Mouse (Mus musculus) ES-Bruce4 (cell line): ENCODE results near the gene Bmf. TPM values are rescaled to one million over a fixed set of nuclear protein-coding genes. Genes with fewer than 3 reads are reported as not detected.

Source experiments
- H3K27ac ChIP-seq: 2 replicates; pipeline ENCODE4 v1.5.1; 2012; ENCODE audit warnings: low read length, inconsistent platforms; ENCODE audit not compliant: insufficient read depth
- H3K27me3 ChIP-seq: 2 replicates; pipeline ENCODE4 v1.6.1; 2012; ENCODE audit warnings: mild to moderate bottlenecking, low read length, inconsistent platforms; ENCODE audit not compliant: control insufficient read depth, poor library complexity, insufficient read depth, severe bottlenecking
- H3K36me3 ChIP-seq: 2 replicates; pipeline ENCODE4 v1.6.1; 2012; ENCODE audit warnings: inconsistent platforms, mild to moderate bottlenecking, low read length, moderate library complexity; ENCODE audit not compliant: control insufficient read depth, poor library complexity, insufficient read depth, severe bottlenecking
- H3K4me1 ChIP-seq: one replicate; pipeline ENCODE4 v1.8.1; 2011; ENCODE audit warnings: low read length; ENCODE audit not compliant: control insufficient read depth, insufficient read depth
- H3K4me3 ChIP-seq: 2 replicates; pipeline ENCODE4 v1.5.1; 2011; ENCODE audit warnings: low read depth, mild to moderate bottlenecking, low read length
- H3K9ac ChIP-seq: 2 replicates; pipeline ENCODE4 v1.6.1; 2012; ENCODE audit warnings: low read depth, mild to moderate bottlenecking, inconsistent platforms; ENCODE audit not compliant: poor library complexity, severe bottlenecking
- H3K9me3 ChIP-seq: replicated peaks from 2 replicates; pipeline ENCODE4 v1.6.1; 2012; ENCODE audit warnings: mild to moderate bottlenecking, low read length, inconsistent platforms; ENCODE audit not compliant: control insufficient read depth, poor library complexity, insufficient read depth, severe bottlenecking
- CTCF ChIP-seq: IDR thresholded peaks from one replicate; pipeline ENCODE4 v1.8.1; 2011; ENCODE audit warnings: low read depth, low read length
- EP300 ChIP-seq: IDR thresholded peaks from 2 replicates; pipeline ENCODE4 v1.6.1; 2011; ENCODE audit warnings: low read depth, low read length; ENCODE audit not compliant: insufficient read depth
- POLR2A ChIP-seq: IDR thresholded peaks from one replicate; pipeline ENCODE4 v1.8.1; 2011; ENCODE audit warnings: low read length; ENCODE audit not compliant: insufficient read depth
- polyA plus RNA-seq: library from polyadenylated mRNA; stranded (reverse); fragments of >200 nt; gene quantifications from 2 replicates; pipeline ENCODE4 v1.2.4, GENCODE M21; 2011; ENCODE audit warnings: low read depth; ENCODE audit not compliant: missing spikeins, insufficient read depth, insufficient read length

Gene Bmf
- polyA plus RNA-seq, 1 experiment, result 21.7 TPM

- Histone ChIP-seq H3K9me3 (no peaks in the 10 kb centered on the region), H3K4me1 (peaks cover 26% of the 10 kb centered on the region), H3K27ac (no peak overlapping the region), H3K27me3 (no peaks in the 10 kb centered on the region), H3K36me3 (no peaks in the 10 kb centered on the region), H3K4me3 (no peak overlapping the region), H3K9ac (no peak overlapping the region)
- TF ChIP-seq CTCF, result no peak
- TF ChIP-seq POLR2A, result no peak
- no peak for TF ChIP-seq EP300
Measured at GRCm38 (mm10) chr2:118541716-118542115, 7.8 kb downstream of the Bmf start.

GRCm38 (mm10) chr2:118540691-118541117 lies 8.8 kb downstream of the Bmf start:
- Histone ChIP-seq H3K9me3 (no peaks in the 10 kb centered on the region), H3K27me3 (no peaks in the 10 kb centered on the region), H3K9ac (no peak overlapping the region), H3K27ac (no peak overlapping the region), H3K4me1 (peaks cover 23% of the 10 kb centered on the region), H3K4me3 (no peak overlapping the region), H3K36me3 (no peaks in the 10 kb centered on the region)
- no peak for TF ChIP-seq EP300
- TF ChIP-seq CTCF, result no peak
- TF ChIP-seq POLR2A, result no peak

- Histone ChIP-seq H3K27ac (no peak overlapping the region), H3K4me3 (no peak overlapping the region), H3K36me3 (no peaks in the 10 kb centered on the region), H3K27me3 (no peaks in the 10 kb centered on the region), H3K9me3 (no peaks in the 10 kb centered on the region), H3K9ac (no peak overlapping the region), H3K4me1 (peaks cover 18% of the 10 kb centered on the region)
- TF ChIP-seq CTCF (no peak), EP300 (no peak), POLR2A (no peak)
Measured at GRCm38 (mm10) chr2:118539881-118540516, 9.5 kb downstream of the Bmf start.

GRCm38 (mm10) chr2:118539040-118539439 lies 10.4 kb downstream of the Bmf start:
- no peaks in the 10 kb centered on the region for H3K9me3 ChIP-seq
- no peak overlapping the region for H3K9ac ChIP-seq
- no peaks in the 10 kb centered on the region for H3K27me3 ChIP-seq

DNA sequence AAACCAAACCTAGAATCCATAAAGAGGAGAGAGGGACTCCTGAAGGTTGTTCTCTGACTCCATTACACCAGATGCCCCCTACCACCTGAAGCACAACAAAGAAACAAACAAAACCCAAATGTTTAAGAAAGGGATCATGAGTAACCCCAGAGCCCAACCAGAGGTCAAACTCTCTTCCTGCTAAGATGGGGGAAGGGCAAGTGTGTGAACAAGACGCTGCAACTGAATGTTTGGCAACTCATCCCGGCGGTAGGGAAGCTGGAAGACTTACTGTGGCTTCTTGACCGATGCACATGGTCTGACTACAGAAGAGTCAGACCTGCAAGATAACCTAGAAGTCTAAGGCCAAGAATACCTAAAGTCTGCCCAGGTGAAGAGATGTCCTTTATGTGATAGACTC lies 12.3 kb downstream of the Bmf start:
- no peaks in the 10 kb centered on the region for H3K9me3 ChIP-seq

More at GRCm38 (mm10) chr2:118539040-118539439, 10.4 kb downstream of the Bmf start:
- Histone ChIP-seq H3K27ac (0 out of 2 replicates have a peak overlapping the region, but pooled peaks have one; percentile 36), H3K4me1 (peaks cover 17% of the 10 kb centered on the region), H3K4me3 (no peak overlapping the region), H3K36me3 (no peaks in the 10 kb centered on the region)
- TF ChIP-seq EP300, result no peak
- no peak for TF ChIP-seq CTCF
- no peak for TF ChIP-seq POLR2A

GRCm38 (mm10) chr2:118536553-118536952 lies 12.9 kb downstream of the Bmf start:
- H3K27me3 ChIP-seq, result no peaks in the 10 kb centered on the region
- no peaks in the 10 kb centered on the region for H3K36me3 ChIP-seq
- no peak overlapping the region for H3K4me3 ChIP-seq
- H3K4me1 ChIP-seq, result peaks cover 19% of the 10 kb centered on the region
- TF ChIP-seq EP300 (no peak), POLR2A (no peak), CTCF (no peak)
- H3K9ac ChIP-seq, result no peak overlapping the region
- no peaks in the 10 kb centered on the region for H3K9me3 ChIP-seq
- no peak overlapping the region for H3K27ac ChIP-seq

More for the DNA sequence above, 12.3 kb downstream of the Bmf start:
- Histone ChIP-seq H3K27ac (peak overlapping the region; percentile 75), H3K9ac (no peak overlapping the region), H3K27me3 (no peaks in the 10 kb centered on the region), H3K4me1 (peaks cover 14% of the 10 kb centered on the region), H3K36me3 (no peaks in the 10 kb centered on the region), H3K4me3 (no peak overlapping the region)
- TF ChIP-seq EP300 (0 out of 2 replicates have a peak, but pooled peaks have one; percentile 43), POLR2A (no peak), CTCF (no peak)
